Mouse (Mus musculus) forebrain, postnatal 0 days (tissue): ENCODE measurements around the gene Snx30. TPM values are rescaled to one million over a fixed set of nuclear protein-coding genes. Genes with fewer than 3 reads are reported as not detected.

ENCODE experiments used
- ATAC-seq: fragments of 200-750 bp; cut with Nextera tagmentation; 2 replicates; pipeline ENCODE4 v1.8.0; 2017; ENCODE audit warnings: mild to moderate bottlenecking, moderate library complexity
- DNase-seq: peaks from one replicate; pipeline ENCODE4 v3.0.0-alpha.2; 2015
- H3K27ac ChIP-seq: fragments of 300-500 bp; sonication (generic); 2 replicates; pipeline ENCODE4 v1.5.1; 2014; ENCODE audit warnings: low read depth, mild to moderate bottlenecking, antibody characterized with exemption, low read length, moderate library complexity, mixed read lengths
- H3K27me3 ChIP-seq: fragments of 300-500 bp; sonication (generic); 2 replicates; pipeline ENCODE4 v1.6.1; 2014; ENCODE audit warnings: mild to moderate bottlenecking, low read length, mixed read lengths; ENCODE audit not compliant: insufficient read depth
- H3K36me3 ChIP-seq: fragments of 300-500 bp; sonication (generic); 2 replicates; pipeline ENCODE4 v1.6.1; 2014; ENCODE audit warnings: mild to moderate bottlenecking, moderate library complexity; ENCODE audit not compliant: insufficient read depth
- H3K4me1 ChIP-seq: fragments of 300-500 bp; sonication (generic); 2 replicates; pipeline ENCODE4 v1.6.1; 2014; ENCODE audit warnings: antibody characterized with exemption; ENCODE audit not compliant: insufficient read depth
- H3K4me2 ChIP-seq: fragments of 300-500 bp; sonication (generic); 2 replicates; pipeline ENCODE4 v1.6.1; 2014; ENCODE audit warnings: low read depth, mild to moderate bottlenecking, moderate library complexity
- H3K4me3 ChIP-seq: fragments of 300-500 bp; sonication (generic); 2 replicates; pipeline ENCODE4 v1.5.1; 2014; ENCODE audit warnings: low read depth, low read length, mixed read lengths
- H3K9ac ChIP-seq: fragments of 300-500 bp; sonication (generic); 2 replicates; pipeline ENCODE4 v1.6.1; 2014; ENCODE audit warnings: mild to moderate bottlenecking
- H3K9me3 ChIP-seq: fragments of 300-500 bp; sonication (generic); 2 replicates; pipeline ENCODE4 v1.6.1; 2016; ENCODE audit warnings: low read length
- CTCF ChIP-seq: sonication (generic); IDR thresholded peaks from 2 replicates; pipeline ENCODE4 v1.5.1; 2016; ENCODE audit warnings: antibody characterized with exemption, control low read depth, low read depth
- WGBS: fragments of 180-500 bp; shearing (Covaris S2); extraction: QIAGEN DNeasy Blood & Tissue Kit; methylation state at CpG from one replicate; pipeline ENCODE4 v1.1.7; 2014; 5-methylcytosine and 5-hydroxymethylcytosine counted together
- polyA plus RNA-seq: library from polyadenylated mRNA; unstranded; fragments of >200 nt; fragmentation: Nextera tagmentation; extraction: Ambion mirVana; gene quantifications from 2 replicates; pipeline ENCODE4 v1.2.1, GENCODE M21; 2015
- total RNA-seq: library from RNA; depleted of rRNA; stranded (reverse); fragments of >200 nt; gene quantifications from 2 replicates; pipeline ENCODE4 v1.2.3, GENCODE M21; 2014; rRNA removed

The Snx30 gene
- total RNA-seq (22.7 and 31.4 TPM in 2 replicates), polyA plus RNA-seq (9.8 and 16.9 TPM in 2 replicates)

DNA sequence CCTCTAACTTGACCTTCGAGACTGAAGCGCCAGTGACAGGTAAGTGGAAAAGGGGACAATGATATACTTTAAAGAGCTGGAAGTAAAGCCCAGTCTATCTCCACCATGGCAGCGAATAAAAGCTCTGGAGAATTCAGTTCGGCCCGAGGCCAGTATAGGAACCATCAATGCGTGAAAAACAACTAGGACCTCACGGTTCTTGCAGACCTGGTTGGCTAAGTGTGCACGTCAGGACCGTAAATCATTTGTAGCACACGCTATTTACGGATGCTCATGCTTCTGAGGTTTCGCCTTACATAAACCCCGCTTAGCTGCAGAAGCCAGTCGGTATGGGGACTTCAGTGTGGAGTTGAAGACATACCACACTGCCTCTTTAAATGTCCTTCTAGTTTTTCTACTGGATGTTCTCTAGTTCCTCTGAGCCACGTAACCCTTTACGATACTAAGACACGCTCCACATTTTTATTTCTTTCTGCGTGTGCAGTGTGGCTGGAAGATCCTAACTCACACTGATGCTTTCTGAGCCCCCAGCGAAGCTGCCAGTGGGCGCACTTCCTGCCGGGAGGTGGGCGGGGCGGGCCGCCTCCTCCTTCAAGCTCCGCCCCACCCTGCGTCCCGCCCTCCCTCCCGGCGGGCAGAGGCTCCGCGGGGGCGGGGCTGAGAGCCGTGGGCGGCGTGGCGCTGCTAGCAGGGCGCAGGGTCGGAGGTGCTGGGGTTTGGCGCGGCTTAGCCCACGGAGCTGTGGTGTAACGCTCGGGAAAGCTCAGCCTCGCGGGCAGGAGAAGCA, at the start of gene Snx30:
Gene Snx30, plus strand, starts transcription at position 660 of the 787 bp plus-strand sequence.
- H3K4me2 ChIP-seq: peak within 1 kb of the TSS; percentile 64
- ATAC-seq (peak; percentile 93), DNase-seq (peak; percentile 93)
- no peaks in the 10 kb centered on the region for H3K27me3 ChIP-seq
- 0 out of 2 replicates have a peak, but pooled peaks cover 7% of the 10 kb centered on the region for H3K4me1 ChIP-seq
- TF ChIP-seq CTCF: no peak
- WGBS: 2% methylated on average over 43 of the region's 45 CpGs
- no peaks in the 10 kb centered on the region for H3K9me3 ChIP-seq
- no peaks in the 10 kb centered on the region for H3K36me3 ChIP-seq
- H3K9ac ChIP-seq: peak within 1 kb of the TSS; percentile 82
- peak within 1 kb of the TSS; percentile 83 for H3K4me3 ChIP-seq
- H3K27ac ChIP-seq: peak within 1 kb of the TSS; percentile 81

DNA sequence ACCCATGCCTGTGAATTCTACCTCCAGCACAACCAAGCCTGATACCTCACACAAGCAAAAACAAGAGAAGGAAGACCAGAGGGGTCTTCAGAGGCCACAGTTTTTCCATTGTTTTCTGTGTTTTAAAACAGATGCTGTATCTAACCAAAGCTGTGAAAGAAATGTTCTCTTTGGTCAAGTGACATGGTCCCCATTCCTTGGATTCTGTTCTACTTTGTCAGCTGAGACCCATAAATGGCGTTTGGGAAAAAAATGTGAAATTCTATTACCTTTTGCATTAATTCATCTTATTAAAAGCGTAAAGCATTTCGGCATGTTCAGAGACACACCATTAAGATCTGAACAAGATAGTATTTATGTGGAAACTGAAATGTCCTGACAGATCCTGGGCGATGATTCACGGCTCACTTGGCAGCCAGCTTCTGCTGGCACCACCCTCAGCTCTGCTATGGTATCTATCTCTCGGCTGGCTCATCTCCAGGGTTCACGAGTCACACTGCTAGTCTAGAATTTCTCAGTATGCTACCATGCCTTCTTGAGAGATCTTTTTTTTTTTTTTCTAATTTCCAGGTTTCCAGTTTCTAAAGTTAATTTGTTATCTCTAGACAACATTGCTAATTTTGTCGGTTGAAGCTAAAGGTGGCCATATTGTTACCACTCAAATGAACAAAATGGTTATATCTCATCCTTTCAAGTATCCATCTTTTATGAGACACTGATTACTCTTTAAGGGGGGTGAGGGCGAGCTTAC, 49.1 kb upstream of the Snx30 start:
- Histone ChIP-seq H3K9me3 (no peaks in the 10 kb centered on the region), H3K4me2 (no peak overlapping the region), H3K36me3 (peaks cover 3% of the 10 kb centered on the region; the same call in 1 of the 2 replicates), H3K9ac (no peak overlapping the region), H3K4me1 (peaks cover 7% of the 10 kb centered on the region; the same call in 1 of the 2 replicates), H3K4me3 (no peak overlapping the region), H3K27ac (no peak overlapping the region), H3K27me3 (no peaks in the 10 kb centered on the region)
- TF ChIP-seq CTCF: no peak
- peak; percentile 90 for ATAC-seq
- peak; percentile 81 for DNase-seq
- WGBS: 48% methylated on average over 9 of the region's 9 CpGs

DNA sequence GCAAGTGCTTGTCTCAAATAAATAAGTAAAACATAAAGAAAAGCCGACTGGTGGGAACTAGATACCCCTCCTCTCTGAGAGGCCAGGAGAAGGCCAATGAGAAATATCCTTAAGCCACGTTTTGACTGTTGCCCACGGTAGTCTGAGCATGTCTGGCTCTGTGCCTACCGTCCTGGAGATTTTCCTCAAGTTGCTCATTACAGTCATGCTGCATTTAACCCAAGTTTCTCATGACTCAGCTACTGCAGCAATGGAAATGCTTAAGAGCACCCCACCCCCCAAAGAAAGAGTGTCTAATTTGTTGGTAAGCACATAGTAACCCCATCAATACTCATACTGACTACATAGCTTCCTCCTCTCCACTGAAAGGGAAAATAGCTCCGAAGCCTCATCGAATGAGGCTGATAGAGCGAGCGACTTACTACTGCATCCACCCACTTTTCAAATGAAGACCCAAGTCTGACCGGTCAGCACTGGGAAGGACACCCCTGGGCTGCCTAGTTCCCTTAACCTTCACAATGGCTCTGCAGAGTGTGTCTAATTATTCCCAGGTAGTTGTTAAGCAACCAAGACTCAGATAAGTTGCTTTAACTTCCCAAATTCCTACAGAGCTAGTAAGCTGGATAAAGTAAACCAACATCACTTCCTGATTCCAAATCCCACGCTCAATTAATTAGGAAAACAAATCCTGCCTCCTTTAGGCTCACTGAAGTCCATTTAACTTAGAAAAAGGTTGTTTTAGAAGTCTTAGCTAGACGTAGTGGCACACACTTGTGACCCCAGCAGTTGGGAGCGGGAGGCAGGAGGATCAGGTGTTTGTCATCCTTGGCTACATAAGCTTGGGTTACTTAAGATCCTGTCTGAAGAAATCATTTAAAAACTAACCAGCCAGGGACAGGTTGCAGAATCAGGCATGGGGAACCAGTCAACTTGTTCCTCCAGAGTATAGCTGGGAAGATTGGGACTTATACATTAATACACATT, 47.9 kb upstream of the Snx30 start:
- Histone ChIP-seq H3K36me3 (peaks cover 3% of the 10 kb centered on the region; the same call in 1 of the 2 replicates), H3K27me3 (no peaks in the 10 kb centered on the region), H3K27ac (no peak overlapping the region), H3K4me3 (no peak overlapping the region), H3K4me1 (peaks cover 7% of the 10 kb centered on the region; the same call in 1 of the 2 replicates), H3K4me2 (no peak overlapping the region), H3K9ac (no peak overlapping the region), H3K9me3 (no peaks in the 10 kb centered on the region)
- DNase-seq: no peak
- no peak for TF ChIP-seq CTCF
- no peak for ATAC-seq
- 74% methylated on average over 12 of the region's 12 CpGs for WGBS

DNA sequence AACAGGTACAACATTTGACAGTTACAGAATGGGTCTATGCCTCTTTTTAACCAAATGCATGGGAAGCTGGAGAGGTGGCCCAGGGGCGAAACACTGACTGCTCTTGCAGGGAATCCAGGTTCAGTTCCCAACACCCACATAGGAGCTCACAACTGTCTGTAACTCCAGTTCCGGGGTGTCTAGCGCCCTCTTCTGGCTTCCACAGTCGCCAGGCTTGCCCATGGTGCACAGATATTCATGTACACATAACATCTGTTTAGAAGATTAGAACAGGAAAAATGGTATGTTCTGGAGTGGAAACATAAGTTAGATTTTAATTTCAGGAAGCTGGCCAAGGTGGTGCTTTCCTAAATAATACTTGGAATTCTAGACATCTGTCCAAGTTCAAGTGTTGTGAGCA, 45.6 kb upstream of the Snx30 start:
- H3K4me2 ChIP-seq: no peak overlapping the region
- H3K9me3 ChIP-seq: no peaks in the 10 kb centered on the region
- no peak overlapping the region for H3K4me3 ChIP-seq
- no peak for TF ChIP-seq CTCF
- no peak for DNase-seq
- no peak overlapping the region for H3K9ac ChIP-seq
- H3K27ac ChIP-seq: no peak overlapping the region
- H3K36me3 ChIP-seq: no peaks in the 10 kb centered on the region
- peaks cover 7% of the 10 kb centered on the region; the same call in 1 of the 2 replicates for H3K4me1 ChIP-seq
- H3K27me3 ChIP-seq: no peaks in the 10 kb centered on the region
- ATAC-seq: no peak
- WGBS: 74% methylated on average over 4 of the region's 4 CpGs

DNA sequence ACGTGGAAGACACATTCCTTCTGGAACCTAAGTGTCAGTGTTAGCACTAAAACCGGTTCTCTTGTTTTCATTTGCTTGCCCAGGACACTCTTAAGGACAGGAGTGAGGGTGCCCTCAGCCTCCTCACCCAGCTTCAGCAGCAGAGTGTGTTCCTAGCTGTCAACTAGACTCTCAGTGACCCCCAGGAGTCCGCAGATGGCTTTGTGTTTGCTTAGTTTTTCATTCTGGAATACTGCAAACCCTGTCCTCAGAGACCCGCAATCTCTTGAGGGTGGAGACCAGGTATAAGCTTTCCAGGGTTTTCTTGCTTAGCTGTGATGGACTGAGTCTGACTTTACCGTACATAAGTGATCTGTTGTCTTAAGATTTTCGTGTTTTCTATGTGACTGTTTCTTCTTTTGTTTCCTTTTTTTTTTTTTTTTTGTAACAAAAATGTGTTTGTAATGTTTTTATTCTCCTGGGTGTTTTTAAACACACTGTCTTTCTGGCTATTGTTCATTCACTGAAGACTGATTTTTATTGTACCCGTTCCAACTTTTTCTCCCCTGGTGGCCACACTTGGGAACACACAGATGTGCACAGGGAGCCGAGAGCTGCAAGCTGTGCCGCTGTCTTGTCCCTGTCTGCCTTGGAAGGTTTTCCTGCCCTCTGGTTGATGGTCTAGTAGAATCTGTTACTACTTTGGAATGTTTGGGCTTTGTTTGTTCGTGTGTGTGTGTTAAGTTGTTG, 44.8 kb upstream of the Snx30 start:
- peaks cover 7% of the 10 kb centered on the region; the same call in 1 of the 2 replicates for H3K4me1 ChIP-seq

DNA sequence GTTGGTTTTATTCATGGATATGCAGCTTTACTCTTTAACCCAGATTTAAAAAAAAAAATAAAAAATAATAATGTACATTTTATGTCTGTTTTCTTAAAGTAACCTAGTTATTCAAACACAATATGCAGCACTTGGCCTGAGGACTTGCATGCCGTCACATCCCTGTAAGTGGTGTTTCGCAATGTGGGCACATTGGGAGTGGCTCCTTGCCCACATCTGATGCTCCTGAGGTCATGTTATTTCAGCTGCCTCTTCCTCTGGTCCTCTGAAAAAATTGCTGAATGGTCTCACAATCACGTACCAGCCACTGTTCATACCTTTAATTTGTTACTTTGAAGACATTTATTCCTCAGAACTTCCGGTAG, 44.3 kb upstream of the Snx30 start:
- Histone ChIP-seq H3K4me1 (peaks cover 2% of the 10 kb centered on the region; the same call in 1 of the 2 replicates), H3K27ac (no peak overlapping the region), H3K9ac (no peak overlapping the region), H3K4me3 (no peak overlapping the region), H3K27me3 (no peaks in the 10 kb centered on the region), H3K9me3 (no peaks in the 10 kb centered on the region), H3K36me3 (no peaks in the 10 kb centered on the region), H3K4me2 (no peak overlapping the region)
- 89% methylated on average over 4 of the region's 4 CpGs for WGBS
- ATAC-seq (no peak), DNase-seq (no peak)
- TF ChIP-seq CTCF: no peak

More for the DNA sequence above, 44.8 kb upstream of the Snx30 start:
- TF ChIP-seq CTCF: peak; percentile 68
- 52% methylated on average over 10 of the region's 10 CpGs for WGBS
- Histone ChIP-seq H3K9ac (no peak overlapping the region), H3K4me3 (no peak overlapping the region), H3K9me3 (no peaks in the 10 kb centered on the region), H3K4me2 (no peak overlapping the region), H3K27ac (no peak overlapping the region), H3K27me3 (no peaks in the 10 kb centered on the region), H3K36me3 (no peaks in the 10 kb centered on the region)
- ATAC-seq (no peak), DNase-seq (peak; percentile 56)
